Mouse (Mus musculus) spleen, postnatal 14 days (tissue): ENCODE results near the gene Pim1.
A peak's percentile ranks its signal among the peaks of the same experiment; 100 is the strongest.

Experiments
- DNase-seq, 2 experiments: peaks; one replicate each; pipeline ENCODE4 v3.0.0; 2021 to 2022; ENCODE audit warnings: low spot score in 2 of 2

Gene Pim1

DNA sequence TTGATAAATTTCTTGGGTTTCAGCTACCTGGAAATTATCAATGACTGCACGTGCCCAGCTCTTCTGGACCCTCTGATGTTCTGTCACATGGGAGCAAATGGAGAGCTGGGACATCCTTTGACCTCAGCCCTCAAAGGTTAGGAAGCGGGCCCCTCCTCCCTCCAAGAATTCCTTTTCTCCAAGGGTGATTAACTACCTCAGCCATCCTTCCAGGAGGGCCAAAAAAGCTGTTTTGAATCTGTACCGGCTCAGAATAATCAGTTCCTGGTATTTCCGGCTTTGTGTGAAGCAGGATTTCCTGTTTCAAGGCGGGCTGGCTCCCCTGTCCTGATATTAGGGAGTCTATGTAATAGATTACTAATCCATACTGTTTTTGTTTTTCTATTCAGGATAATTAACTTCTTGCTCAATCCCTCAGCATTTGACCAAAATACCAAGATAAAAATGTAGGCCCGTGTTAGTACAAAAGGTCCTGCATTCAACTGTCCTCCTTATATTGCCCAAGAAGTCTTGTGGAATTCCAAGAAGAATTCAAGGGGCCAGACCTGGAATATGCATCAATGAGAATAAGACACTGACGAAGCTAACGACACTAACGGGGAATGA is 25.0 kb upstream of the Pim1 start:
- DNase-seq, result no peak

GRCm38 (mm10) chr17:29467030-29467429 is 23.5 kb upstream of the Pim1 start:
- DNase-seq, result no peak

DNA sequence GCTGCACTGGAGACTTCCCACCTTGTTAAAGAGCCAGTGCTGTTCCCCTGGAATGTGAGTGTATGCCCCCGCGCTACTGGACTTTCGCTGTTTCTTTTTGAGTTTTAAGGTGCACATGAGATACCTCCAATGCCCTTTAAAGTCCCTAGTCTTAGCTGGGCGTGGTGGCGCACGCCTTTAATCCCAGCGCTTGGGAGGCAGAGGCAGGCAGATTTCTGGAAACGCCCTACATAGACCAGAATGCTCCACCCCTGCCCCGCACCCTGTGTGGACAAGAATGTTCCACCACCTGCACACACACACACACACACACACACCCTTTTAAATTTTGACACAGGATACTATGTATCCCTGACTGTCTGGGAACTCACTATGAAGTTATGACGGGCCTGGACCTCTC is 17.1 kb upstream of the Pim1 start:
- no peak for DNase-seq

GRCm38 (mm10) chr17:29474036-29474435 is 16.5 kb upstream of the Pim1 start:
- DNase-seq, result no peak

DNA sequence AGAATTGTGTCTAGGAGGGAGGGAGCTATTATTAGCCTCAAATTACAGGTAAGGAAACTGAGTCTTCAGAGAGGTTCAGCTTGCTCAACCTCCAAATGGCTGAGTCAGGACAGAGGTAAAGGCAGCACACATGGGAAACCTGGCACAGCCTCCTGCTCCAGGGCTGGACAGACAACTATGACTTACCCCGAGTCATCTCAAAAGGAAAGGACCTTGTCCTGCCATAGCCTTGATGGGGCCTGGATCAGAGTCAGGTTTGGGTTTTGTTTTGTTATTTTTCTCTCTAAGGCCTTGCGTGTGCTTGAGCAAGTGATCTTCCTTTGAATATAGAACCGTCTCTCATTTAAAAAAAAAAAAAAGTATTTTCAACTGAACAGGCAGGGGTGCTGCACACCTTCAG is 15.4 kb upstream of the Pim1 start:
- no peak for DNase-seq

- no peak for DNase-seq
These were observed 14.1 kb upstream of the Pim1 start for GRCm38 (mm10) chr17:29476461-29476860.

DNA sequence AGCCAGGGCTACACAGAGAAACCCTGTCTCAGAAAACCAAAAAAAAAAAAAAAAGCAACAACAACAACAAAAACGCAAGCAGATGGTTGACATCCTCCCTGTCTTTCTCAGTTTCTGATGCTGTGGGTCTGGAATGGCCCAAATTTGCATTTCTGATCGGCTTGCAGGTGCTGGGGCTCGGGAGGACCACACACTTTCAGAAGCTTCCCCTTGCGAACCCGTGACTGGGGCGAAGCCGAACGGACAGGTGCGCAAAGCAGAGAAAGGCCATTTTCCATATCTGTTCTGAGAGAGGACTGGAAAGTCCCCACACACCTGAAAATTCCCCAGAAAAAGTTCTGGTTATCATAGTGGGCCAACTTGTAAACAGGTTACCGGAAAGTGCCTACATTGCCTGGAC is 13.2 kb upstream of the Pim1 start:
- DNase-seq, result no peak

DNA sequence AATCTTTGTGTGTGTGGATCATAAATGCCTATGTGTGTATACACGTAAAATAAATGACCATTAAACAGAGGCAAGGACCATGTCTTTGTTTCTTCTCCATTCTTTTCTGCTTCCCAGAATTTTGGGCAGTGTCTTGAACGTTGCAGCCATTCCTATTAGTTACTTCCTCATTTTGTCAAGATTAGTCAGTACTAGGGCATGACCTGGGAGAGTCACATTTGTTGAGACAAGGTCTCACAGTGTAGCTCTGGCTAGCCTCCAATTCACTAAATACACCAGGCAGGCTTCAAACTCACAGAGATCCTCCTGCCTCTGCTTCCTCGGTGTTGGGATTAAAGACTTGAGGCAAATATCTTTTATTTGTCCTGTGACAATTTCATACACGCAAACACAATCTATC is 12.3 kb upstream of the Pim1 start:
- no peak for DNase-seq

DNA sequence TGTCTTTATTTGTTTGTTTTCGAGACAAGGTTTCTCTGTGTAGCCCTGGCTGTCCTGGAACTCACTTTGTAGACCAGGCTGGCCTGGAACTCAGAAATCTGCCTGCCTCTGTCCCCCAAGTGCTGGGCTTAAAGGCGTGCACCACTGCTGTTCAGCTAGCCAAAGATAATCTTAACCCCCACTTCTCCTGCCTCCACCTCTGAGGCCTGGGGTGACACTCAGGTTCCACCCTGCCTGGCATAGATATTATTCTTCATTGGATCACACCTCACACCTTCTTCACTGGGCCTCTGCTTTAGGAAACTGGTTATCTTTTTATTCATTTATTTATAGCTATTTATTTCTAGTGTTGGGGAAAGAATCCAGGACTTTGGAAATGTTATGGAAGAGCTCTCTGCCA is 10.3 kb upstream of the Pim1 start:
- DNase-seq, result no peak

DNA sequence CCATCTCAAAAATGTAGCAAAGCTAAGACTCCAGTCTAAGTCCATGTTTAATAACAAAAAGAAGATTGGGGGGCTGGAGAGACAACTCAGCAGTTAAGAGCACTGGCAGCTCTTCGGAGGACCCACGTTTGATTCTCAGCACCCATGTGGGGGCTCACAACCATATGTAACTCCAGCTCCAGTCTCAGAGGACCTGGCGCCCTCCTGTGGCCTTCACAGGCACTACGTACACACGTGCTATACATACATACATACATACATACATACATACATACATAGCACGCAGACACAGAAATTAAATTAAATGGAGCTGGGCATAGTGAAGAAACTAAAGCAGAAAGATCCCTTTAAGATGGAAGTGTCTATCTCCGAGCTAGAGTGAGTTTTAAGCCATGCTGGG is 7.9 kb upstream of the Pim1 start:
- no peak for DNase-seq

- DNase-seq, result no peak
These were observed 7.3 kb upstream of the Pim1 start for GRCm38 (mm10) chr17:29483282-29483681.

GRCm38 (mm10) chr17:29484431-29484830 is 6.1 kb upstream of the Pim1 start:
- DNase-seq, result no peak

GRCm38 (mm10) chr17:29485336-29486233 is 5.0 kb upstream of the Pim1 start:
- no peak for DNase-seq

GRCm38 (mm10) chr17:29488257-29488977 is 2.1 kb upstream of the Pim1 start:
- DNase-seq, result no peak

DNA sequence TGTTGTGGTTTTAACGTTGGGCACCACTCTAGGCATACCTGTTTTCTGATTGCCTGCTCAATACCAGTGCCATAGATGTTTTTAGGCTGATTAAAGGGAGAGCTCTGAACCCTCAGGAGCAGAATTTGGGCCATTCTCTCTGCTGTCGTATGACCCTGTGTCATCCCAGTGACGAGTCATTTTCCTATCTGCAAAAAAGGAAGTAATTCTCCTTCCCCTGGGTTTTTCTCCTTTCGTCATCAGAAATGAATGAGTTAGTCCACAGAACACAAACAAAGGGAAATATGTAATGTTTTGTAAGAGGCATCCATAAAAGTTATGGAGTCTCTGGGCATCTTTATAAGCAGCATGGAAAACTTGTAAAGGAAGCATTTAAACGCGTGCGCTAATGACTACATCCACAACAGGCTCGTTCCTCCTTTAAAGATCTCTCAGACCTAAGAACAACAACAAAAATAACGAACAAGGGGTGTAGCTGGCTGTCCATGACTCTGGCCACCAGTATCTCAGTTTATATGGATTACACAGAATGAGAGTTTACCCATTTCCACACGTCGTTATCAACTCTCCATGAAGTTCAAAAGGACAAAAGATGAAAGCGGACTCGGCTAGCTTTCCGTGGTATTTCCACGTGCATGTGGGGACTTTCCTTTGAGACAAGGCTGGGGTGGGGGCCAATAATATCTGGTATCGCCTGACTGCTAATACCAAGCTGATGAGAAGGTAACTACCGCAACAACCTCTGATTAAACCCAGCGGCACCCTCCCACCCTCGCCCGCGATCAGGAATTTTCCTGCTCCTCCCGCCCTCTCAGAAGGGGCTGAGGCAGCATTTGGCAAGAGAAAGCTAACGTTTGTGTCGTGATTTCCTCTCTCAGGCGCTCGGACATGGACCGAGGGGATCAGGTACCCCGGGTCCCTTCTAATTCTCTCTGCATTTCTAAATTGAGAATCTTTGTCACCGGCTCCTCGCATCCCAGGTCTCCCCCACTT is 1.3 kb upstream of the Pim1 start:
- DNase-seq, result no peak

- DNase-seq, result peak; percentile 97
These were observed 411 bp upstream of the Pim1 start for GRCm38 (mm10) chr17:29489971-29490712.

GRCm38 (mm10) chr17:29491591-29492268 is 1.2 kb downstream of the Pim1 start:
- no peak for DNase-seq

DNA sequence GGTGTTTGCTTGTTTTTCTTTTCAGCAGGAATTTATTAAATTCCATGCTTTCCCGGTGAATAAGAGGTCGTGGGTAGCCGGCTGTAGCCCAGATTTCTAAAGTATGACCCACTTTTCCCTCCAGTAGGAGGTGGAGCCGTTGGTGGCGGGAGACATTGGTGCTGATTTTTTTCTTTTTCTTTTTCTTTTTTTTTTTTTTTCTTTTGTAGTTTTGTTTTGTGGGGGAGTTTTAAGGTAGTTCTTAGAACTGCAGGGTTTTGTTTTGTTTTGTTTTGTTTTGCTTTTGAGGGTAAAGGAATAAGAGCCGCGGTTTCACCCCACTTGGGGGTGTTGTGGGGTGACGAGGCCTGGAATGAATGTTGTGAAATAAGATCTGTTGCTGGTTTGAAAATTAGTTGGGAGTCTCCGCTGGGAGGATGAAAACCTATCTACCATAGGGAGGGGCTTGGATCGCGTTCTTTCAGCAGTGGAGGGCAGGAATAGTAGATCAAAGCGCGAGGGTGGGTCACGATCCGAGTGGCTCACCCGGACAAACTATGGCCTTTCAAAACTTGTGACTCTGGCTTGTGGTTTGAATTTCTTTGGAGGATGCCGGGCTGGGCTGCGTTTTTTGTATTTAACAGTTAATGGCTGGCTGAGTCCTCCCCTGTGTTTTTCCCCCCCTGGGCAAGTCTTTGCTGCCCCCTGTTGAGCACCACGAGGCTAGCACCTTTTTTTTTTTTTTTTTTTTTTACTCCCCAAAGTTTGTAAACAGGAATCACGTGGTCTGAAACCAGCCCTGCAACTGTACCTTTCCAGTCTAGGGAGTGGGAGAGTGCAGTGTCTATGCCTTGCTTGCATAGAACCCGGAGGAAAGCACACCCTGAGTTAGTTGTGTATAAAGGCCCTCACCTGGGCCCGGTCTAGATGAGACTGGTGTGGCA is 2.0 kb downstream of the Pim1 start:
- peak; percentile 44 to 65 for DNase-seq

- no peak for DNase-seq
These were observed 3.0 kb downstream of the Pim1 start for GRCm38 (mm10) chr17:29493461-29493980.
